Mouse (Mus musculus) intestine, embryonic 16.5 days (tissue): ENCODE results near the gene Stat5b. TPM values are rescaled to one million over a fixed set of nuclear protein-coding genes. Genes with fewer than 3 reads are reported as not detected.
A peak's percentile ranks its signal among the peaks of the same experiment; 100 is the strongest.

ENCODE experiments used
- ATAC-seq: fragments of 200-750 bp; cut with Nextera tagmentation; 2 replicates; pipeline ENCODE4 v1.8.0; 2017; ENCODE audit warnings: moderate TSS enrichment, moderate library complexity
- H3K27ac ChIP-seq: fragments of 300-500 bp; sonication (generic); 2 replicates; pipeline ENCODE4 v1.5.1; 2014; ENCODE audit warnings: mild to moderate bottlenecking, low read length
- H3K27me3 ChIP-seq: fragments of 300-500 bp; sonication (generic); replicated peaks from 2 replicates; pipeline ENCODE4 v1.6.1; 2014; ENCODE audit warnings: low read length, control low read depth, mixed read lengths; ENCODE audit not compliant: control insufficient read depth, insufficient read depth
- H3K36me3 ChIP-seq: fragments of 300-500 bp; sonication (generic); 2 replicates; pipeline ENCODE4 v1.6.1; 2014; ENCODE audit warnings: low read length, control low read depth; ENCODE audit not compliant: control insufficient read depth, insufficient read depth
- H3K4me1 ChIP-seq: fragments of 300-500 bp; sonication (generic); 2 replicates; pipeline ENCODE4 v1.6.1; 2014; ENCODE audit warnings: low read length, control low read depth, mixed read lengths; ENCODE audit not compliant: control insufficient read depth, insufficient read depth
- H3K4me2 ChIP-seq: fragments of 300-500 bp; sonication (generic); 2 replicates; pipeline ENCODE4 v1.6.1; 2014; ENCODE audit warnings: low read depth, low read length, control low read depth
- H3K4me3 ChIP-seq: fragments of 300-500 bp; sonication (generic); 2 replicates; pipeline ENCODE4 v1.5.1; 2014; ENCODE audit warnings: mild to moderate bottlenecking, low read length
- H3K9ac ChIP-seq: fragments of 300-500 bp; sonication (generic); 2 replicates; pipeline ENCODE4 v1.6.1; 2014; ENCODE audit warnings: low read depth, low read length
- H3K9me3 ChIP-seq: fragments of 300-500 bp; sonication (generic); 2 replicates; pipeline ENCODE4 v1.6.1; 2016; ENCODE audit warnings: low read length, control low read depth; ENCODE audit not compliant: control insufficient read depth
- WGBS: fragments of 180-500 bp; shearing (Covaris S2); extraction: QIAGEN DNeasy Blood & Tissue Kit; methylation state at CpG from one replicate; pipeline ENCODE4 v1.1.7; 2014; 5-methylcytosine and 5-hydroxymethylcytosine counted together
- polyA plus RNA-seq: library from polyadenylated mRNA; unstranded; fragments of >200 nt; fragmentation: Nextera tagmentation; extraction: Ambion mirVana; gene quantifications from 2 replicates; pipeline ENCODE4 v1.2.1, GENCODE M21; 2015

The Stat5b gene
- polyA plus RNA-seq, 1 experiment from 2014 or later: 22.8 TPM

DNA sequence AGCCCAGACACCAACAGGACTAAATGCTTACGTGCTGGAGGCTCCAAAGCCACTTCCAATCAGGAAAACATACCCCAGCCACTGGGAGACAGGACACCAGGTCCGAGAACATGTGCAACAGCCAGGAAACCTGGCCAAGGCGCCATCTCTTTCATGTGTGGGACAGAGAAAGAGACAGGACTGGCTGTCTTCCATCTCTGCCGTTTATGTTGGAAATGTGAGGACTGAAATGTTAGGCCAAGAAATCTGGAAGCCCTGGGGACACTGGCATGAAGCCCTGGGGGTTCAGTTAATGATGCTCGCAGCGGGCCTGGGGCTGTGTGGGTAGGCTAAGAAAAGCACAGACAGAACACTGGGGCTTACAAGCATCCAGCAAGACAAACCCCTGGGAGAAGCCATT lies 40.0 kb upstream of the Stat5b start:
- H3K4me2 ChIP-seq: no peak overlapping the region
- no peaks in the 10 kb centered on the region for H3K27me3 ChIP-seq
- ATAC-seq: no peak
- H3K27ac ChIP-seq: no peak overlapping the region
- no peak overlapping the region for H3K4me3 ChIP-seq
- H3K4me1 ChIP-seq: peaks cover 10% of the 10 kb centered on the region; the same call in 1 of the 2 replicates
- no peaks in the 10 kb centered on the region for H3K9me3 ChIP-seq
- H3K9ac ChIP-seq: no peak overlapping the region
- 83% methylated on average over 6 of the region's 6 CpGs for WGBS
- peaks cover 5% of the 10 kb centered on the region; the same call in 1 of the 2 replicates for H3K36me3 ChIP-seq

DNA sequence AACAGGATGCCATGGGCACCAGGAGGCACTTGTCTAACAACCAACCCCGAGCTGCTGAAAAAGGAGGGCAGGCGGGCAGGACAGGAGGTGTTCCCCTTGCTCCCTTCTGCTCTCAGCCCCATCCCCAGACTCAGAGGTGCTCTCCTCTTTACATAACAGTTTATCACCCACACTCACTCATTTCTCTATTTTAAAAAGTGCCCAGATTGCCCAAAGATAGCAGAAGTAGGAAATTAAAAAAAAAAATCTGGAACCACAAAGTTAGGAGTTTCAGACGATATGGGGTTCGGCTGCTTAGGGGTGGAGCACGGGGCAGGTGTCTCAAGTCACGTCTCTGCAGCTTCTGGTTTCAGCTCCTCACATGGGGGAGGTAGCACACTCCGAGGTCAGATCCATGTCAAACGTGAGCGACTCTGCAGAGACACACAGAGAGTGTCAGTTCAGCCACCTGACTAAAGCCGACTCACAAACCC lies 37.9 kb upstream of the Stat5b start:
- H3K36me3 ChIP-seq: peaks cover 5% of the 10 kb centered on the region; the same call in 1 of the 2 replicates
- H3K4me3 ChIP-seq: no peak overlapping the region
- no peaks in the 10 kb centered on the region for H3K27me3 ChIP-seq
- WGBS: 53% methylated on average over 10 of the region's 10 CpGs
- ATAC-seq: no peak
- H3K4me1 ChIP-seq: peaks cover 12% of the 10 kb centered on the region; the same call in 1 of the 2 replicates
- no peak overlapping the region for H3K9ac ChIP-seq
- H3K4me2 ChIP-seq: no peak overlapping the region
- H3K27ac ChIP-seq: no peak overlapping the region
- no peaks in the 10 kb centered on the region for H3K9me3 ChIP-seq

GRCm38 (mm10) chr11:100887764-100888163 lies 37.2 kb upstream of the Stat5b start:
- H3K27me3 ChIP-seq: no peaks in the 10 kb centered on the region
- H3K27ac ChIP-seq: no peak overlapping the region
- no peaks in the 10 kb centered on the region for H3K9me3 ChIP-seq
- H3K4me1 ChIP-seq: peaks cover 12% of the 10 kb centered on the region; the same call in 1 of the 2 replicates
- ATAC-seq: no peak
- H3K36me3 ChIP-seq: peaks cover 5% of the 10 kb centered on the region; the same call in 1 of the 2 replicates
- 74% methylated on average over 3 of the region's 3 CpGs for WGBS
- no peak overlapping the region for H3K4me2 ChIP-seq
- no peak overlapping the region for H3K9ac ChIP-seq
- no peak overlapping the region for H3K4me3 ChIP-seq

GRCm38 (mm10) chr11:100887236-100887635 lies 36.7 kb upstream of the Stat5b start:
- 76% methylated on average over 4 of the region's 4 CpGs for WGBS
- Histone ChIP-seq H3K9ac (no peak overlapping the region), H3K27me3 (no peaks in the 10 kb centered on the region), H3K36me3 (peaks cover 5% of the 10 kb centered on the region; the same call in 1 of the 2 replicates), H3K4me3 (no peak overlapping the region), H3K9me3 (no peaks in the 10 kb centered on the region), H3K27ac (peak overlapping the region; percentile 44; the same call in 1 of the 2 replicates), H3K4me2 (no peak overlapping the region), H3K4me1 (peaks cover 12% of the 10 kb centered on the region; the same call in 1 of the 2 replicates)
- ATAC-seq: no peak

- ATAC-seq: peak; percentile 87
- peaks cover 12% of the 10 kb centered on the region; the same call in 1 of the 2 replicates for H3K4me1 ChIP-seq
- no peaks in the 10 kb centered on the region for H3K27me3 ChIP-seq
- peaks cover 5% of the 10 kb centered on the region; the same call in 1 of the 2 replicates for H3K36me3 ChIP-seq
- H3K9ac ChIP-seq: peak overlapping the region; percentile 31; the same call in 1 of the 2 replicates
- H3K27ac ChIP-seq: peak overlapping the region; percentile 44
- H3K4me3 ChIP-seq: no peak overlapping the region
- no peaks in the 10 kb centered on the region for H3K9me3 ChIP-seq
- WGBS: 31% methylated on average over 8 of the region's 8 CpGs
- H3K4me2 ChIP-seq: no peak overlapping the region
Measured at GRCm38 (mm10) chr11:100886188-100886740, 35.7 kb upstream of the Stat5b start.

DNA sequence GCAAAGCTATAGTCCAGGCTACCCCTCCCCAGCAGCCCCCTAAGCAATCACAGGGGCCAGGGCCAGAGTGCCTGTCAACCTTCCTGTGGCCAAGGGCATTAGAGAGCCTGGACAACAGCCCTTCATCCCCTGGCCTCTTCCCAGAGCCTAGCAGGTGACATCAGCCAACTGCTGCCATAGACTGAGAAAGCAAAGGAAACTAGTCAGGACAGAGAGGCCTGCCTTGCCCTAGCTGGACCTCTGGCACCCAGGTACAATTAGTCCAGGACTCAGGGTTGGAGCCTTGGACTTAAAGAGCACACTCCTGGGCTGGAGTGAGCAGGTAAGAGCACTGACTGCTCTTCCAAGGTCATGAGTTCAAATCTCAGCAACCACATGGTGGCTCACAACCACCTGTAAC lies 34.9 kb upstream of the Stat5b start:
- H3K27ac ChIP-seq: 0 out of 2 replicates have a peak overlapping the region, but pooled peaks have one; percentile 34
- H3K36me3 ChIP-seq: peaks cover 5% of the 10 kb centered on the region; the same call in 1 of the 2 replicates
- no peak overlapping the region for H3K9ac ChIP-seq
- H3K4me2 ChIP-seq: no peak overlapping the region
- peaks cover 12% of the 10 kb centered on the region; the same call in 1 of the 2 replicates for H3K4me1 ChIP-seq
- no peak overlapping the region for H3K4me3 ChIP-seq
- no peaks in the 10 kb centered on the region for H3K27me3 ChIP-seq
- ATAC-seq: peak; percentile 51
- no peaks in the 10 kb centered on the region for H3K9me3 ChIP-seq

DNA sequence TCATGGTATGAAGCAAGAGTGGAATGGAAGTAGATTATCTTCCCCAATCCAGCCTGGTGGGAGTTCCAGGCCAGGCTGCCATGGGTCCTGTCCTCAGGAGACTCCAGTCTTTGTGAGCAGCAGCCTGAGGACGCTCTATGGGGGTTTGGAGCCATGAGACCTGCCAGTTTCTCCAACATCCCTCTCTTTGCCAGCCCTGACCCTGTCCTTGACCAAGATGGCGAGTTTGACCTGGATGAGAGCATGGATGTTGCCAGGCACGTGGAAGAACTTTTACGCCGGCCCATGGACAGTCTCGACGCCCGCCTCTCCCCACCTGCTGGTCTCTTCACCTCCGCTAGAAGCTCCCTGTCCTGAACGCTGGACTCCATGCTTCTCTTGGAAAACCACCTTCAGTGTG lies 33.1 kb upstream of the Stat5b start:
- Histone ChIP-seq H3K4me3 (no peak overlapping the region), H3K27ac (no peak overlapping the region)
- 92% methylated on average over 10 of the region's 10 CpGs for WGBS

DNA sequence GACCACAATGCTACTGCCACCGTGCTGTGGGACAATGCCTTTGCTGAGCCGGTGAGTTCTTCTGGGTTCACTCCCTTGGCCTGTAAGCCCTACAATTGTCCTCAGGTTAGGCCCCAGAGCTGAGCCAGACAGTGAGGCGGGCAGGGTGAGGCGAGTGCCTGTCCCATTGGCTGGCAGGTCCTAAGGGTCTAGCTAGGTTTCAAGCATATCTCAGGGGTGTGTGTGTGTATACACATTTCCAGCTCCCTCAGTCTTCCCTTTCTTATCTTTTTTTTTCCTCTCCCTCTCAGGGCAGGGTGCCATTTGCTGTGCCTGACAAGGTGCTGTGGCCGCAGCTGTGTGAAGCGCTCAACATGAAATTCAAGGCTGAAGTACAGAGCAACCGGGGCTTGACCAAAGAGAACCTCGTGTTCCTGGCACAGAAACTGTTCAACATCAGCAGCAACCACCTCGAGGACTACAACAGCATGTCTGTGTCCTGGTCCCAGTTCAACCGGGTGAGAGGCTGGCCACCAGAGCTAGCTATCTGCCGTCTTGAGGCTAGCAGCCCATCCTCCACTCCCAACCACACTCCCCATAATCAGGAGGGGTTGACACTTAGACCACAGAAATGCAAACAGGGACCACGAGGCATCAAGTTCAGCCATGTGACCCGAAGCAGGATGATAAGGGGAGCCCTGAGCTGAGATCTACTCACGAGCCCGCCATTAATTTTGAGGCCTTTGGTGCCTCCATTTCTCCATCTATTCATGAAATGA lies 29.0 kb upstream of the Stat5b start:
- H3K36me3 ChIP-seq: no peaks in the 10 kb centered on the region
- H3K27ac ChIP-seq: no peak overlapping the region
- no peak overlapping the region for H3K4me3 ChIP-seq
- H3K27me3 ChIP-seq: no peaks in the 10 kb centered on the region
- H3K4me2 ChIP-seq: no peak overlapping the region
- no peak for ATAC-seq
- H3K4me1 ChIP-seq: no peaks in the 10 kb centered on the region
- H3K9me3 ChIP-seq: no peaks in the 10 kb centered on the region
- no peak overlapping the region for H3K9ac ChIP-seq
- 72% methylated on average over 15 of the region's 15 CpGs for WGBS

More for the DNA sequence above, 33.1 kb upstream of the Stat5b start:
- H3K4me2 ChIP-seq: no peak overlapping the region
- no peaks in the 10 kb centered on the region for H3K36me3 ChIP-seq
- H3K9ac ChIP-seq: no peak overlapping the region
- no peak for ATAC-seq
- H3K27me3 ChIP-seq: no peaks in the 10 kb centered on the region
- peaks cover 12% of the 10 kb centered on the region; the same call in 1 of the 2 replicates for H3K4me1 ChIP-seq
- H3K9me3 ChIP-seq: no peaks in the 10 kb centered on the region

DNA sequence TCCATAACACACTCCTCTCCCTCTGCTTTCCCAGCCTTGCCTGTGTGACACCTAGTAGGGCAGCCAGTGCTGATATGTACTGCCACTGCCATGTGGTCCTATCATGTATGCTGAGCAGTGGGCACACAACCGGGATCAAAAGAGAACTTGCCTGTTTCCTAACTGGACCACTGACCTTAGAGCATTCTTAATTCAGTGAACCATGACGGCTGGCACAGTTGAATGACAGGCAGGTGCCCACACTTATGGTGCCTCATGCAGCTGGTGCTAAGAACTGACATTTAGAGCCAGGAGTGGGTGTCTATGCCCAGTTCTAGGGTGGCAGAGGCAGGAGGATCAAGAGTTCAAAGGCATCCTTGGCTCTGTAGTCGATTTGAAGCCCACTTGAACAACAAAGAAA lies 25.2 kb upstream of the Stat5b start:
- Histone ChIP-seq H3K4me1 (no peaks in the 10 kb centered on the region), H3K27me3 (no peaks in the 10 kb centered on the region), H3K27ac (no peak overlapping the region), H3K9ac (no peak overlapping the region), H3K36me3 (no peaks in the 10 kb centered on the region), H3K9me3 (no peaks in the 10 kb centered on the region), H3K4me3 (no peak overlapping the region), H3K4me2 (no peak overlapping the region)
- 80% methylated on average over 3 of the region's 3 CpGs for WGBS
- no peak for ATAC-seq
